Mouse (Mus musculus) cerebellum, adult 8-10 months (tissue): ENCODE data around the gene Zdbf2.
"Not testable (repeated sequence)": the region's sequence is repeated elsewhere in the genome, so short reads cannot be mapped to it uniquely, and the experiment has no call there.

ENCODE experiments used
- DNase-seq: peaks from one replicate; pipeline ENCODE4 v3.0.0; 2022

The Zdbf2 gene

GRCm38 (mm10) chr1:63265461-63265860, 7.6 kb upstream of the Zdbf2 start:
- no peak for DNase-seq

- DNase-seq = no peak
These were observed 6.9 kb upstream of the Zdbf2 start for GRCm38 (mm10) chr1:63266121-63266520.

DNA sequence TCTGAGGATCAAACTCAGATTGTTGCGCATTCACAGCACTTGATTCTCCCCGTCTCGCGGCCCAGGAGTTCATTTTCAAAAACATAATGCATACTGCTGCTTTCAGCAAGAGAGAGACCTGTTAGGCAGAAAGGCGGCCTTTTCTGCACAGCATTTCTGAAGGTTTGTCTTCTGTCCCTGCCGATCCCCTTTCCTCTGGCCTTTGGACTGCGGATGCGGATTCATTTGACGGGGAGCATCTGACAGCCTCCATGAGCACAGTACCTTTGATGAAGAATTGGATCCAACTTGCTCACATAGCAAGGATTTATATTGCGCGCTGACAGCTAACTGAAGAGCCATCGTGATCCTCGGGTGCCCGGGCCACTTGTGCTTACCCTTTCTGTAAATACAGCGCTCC, 6.3 kb upstream of the Zdbf2 start:
- DNase-seq = no peak

GRCm38 (mm10) chr1:63272125-63272675, 865 bp upstream of the Zdbf2 start:
- DNase-seq = no peak

DNA sequence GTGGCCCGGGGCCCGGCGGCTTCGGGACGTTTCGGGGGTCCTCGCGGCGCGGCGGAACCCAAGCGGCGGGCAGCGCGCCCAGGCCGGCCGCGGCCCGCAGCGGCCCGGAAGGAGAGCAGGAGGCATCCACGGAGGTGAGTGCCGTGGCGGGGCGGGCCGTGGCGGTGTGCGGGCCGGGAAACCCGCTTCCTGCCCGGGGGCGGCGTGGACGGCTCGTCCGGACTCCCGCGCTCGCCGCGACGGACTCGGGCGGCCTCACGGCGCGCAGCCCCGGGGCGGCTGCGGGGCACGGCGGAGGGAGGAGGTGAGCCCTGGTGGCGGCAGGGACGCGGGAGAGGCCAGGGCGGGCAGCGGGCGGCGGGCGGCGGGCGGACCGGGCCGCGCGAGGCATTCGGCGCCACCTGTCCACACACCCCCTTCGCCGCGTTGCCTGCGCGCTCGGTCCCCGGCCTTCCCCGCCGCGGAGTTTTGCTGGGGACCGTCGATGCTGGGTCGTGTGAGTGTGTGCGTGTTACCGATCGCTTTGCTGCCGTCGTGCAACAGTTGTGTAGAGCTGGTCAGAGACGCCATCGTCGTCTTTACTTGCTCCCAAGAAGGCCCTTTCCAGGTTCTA, 380 bp downstream of the Zdbf2 start:
- no peak for DNase-seq

DNA sequence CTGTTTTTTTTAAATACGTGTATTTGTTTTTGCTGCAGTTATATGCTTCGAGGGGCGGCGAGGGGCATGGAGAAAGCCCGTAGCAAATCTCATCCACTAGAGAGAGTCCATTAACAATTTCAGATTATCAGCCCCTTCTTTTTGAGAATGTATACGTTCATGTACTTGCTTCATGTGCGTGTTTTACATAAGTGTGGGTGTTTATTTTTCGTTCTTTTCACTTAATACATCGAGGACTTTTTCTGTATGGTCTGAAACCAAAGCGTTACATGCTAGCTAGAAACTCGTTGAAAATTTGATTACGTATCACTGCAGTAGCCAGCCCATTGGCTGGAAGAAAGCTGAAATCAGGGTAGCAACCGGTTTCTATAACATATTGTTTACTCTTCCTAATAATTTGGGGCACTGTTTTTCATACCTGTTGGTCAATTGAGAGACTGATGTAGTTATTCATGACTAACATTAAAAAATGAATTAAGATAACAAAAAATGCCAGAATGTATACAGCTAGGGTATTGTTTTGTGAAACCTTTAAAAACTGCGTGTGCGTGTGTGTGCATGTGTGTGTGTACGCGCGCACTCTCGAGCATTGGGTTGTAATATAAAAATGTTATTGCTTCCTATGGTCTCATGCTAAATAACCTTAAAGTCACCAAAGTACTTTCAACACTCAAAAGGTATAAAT, 1.1 kb downstream of the Zdbf2 start:
- no peak for DNase-seq

DNA sequence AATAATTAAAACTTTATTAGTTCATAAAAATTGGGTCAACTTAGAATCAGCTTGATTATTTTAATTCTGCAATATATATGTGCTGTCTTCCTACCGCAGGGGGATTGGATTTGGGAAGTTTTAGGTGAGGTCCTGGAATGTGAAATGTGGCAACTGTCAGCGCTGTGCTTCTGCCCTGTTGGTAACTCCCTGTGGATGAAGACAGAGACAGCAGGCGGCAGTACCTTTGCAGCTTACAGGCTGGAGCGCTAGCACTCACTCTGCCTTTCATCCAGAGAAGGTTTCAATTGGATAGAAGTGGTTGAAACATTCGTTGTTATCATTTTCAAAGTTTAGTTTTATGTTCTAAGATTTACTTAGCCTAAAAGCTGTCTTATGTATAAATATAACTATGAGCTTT, 5.0 kb downstream of the Zdbf2 start:
- DNase-seq = no peak

- DNase-seq = no peak
These were observed 20.9 kb downstream of the Zdbf2 start for GRCm38 (mm10) chr1:63293965-63294364.

DNA sequence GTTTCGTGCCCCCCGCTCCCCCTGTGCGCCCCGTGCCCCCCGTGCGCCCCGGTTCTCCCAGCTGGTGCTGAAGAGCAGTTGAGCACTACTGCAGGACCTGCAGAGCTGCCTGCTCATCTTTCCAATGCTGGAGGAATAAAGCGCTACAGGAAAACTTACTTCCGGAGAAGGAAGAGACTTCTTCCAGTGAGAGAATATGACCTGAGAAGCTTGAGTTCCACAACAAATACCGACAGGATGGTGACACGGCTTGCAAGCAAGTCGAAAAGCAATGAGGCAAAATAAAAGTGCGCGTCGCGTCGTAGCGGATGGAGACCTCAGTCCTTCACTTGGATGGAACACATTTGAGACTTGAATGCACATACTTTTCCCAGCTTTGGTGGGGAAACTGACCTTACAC, 36.6 kb downstream of the Zdbf2 start:
- no peak for DNase-seq

GRCm38 (mm10) chr1:63323565-63324132, 50.6 kb downstream of the Zdbf2 start:
- DNase-seq = not testable (repeated sequence)
